Mouse (Mus musculus) cerebellum, adult 11-12 months (tissue): ENCODE data around the gene Kcne4.
A peak's percentile ranks its signal among the peaks of the same experiment; 100 is the strongest.
"Not testable (repeated sequence)": the region's sequence is repeated elsewhere in the genome, so short reads cannot be mapped to it uniquely, and the experiment has no call there.

Experiments
- DNase-seq: peaks from one replicate; pipeline ENCODE4 v3.0.0; 2022

Kcne4 gene

GRCm38 (mm10) chr1:78816639-78817038 lies at the start of gene Kcne4:
TSS of gene Kcne4 (plus strand) at chr1:78816758.
- no peak for DNase-seq

- DNase-seq: no peak
These were observed 34.7 kb upstream of the Kcne4 start for GRCm38 (mm10) chr1:78781899-78782298.

GRCm38 (mm10) chr1:78784936-78785335 lies 31.6 kb upstream of the Kcne4 start:
- DNase-seq: not testable (repeated sequence)

- DNase-seq: peak; percentile 18
These were observed 26.8 kb upstream of the Kcne4 start for GRCm38 (mm10) chr1:78789744-78790143.

GRCm38 (mm10) chr1:78807428-78807827 lies 9.1 kb upstream of the Kcne4 start:
- no peak for DNase-seq

GRCm38 (mm10) chr1:78809819-78810218 lies 6.7 kb upstream of the Kcne4 start:
- no peak for DNase-seq

- no peak for DNase-seq
These were observed 5.7 kb upstream of the Kcne4 start for GRCm38 (mm10) chr1:78810904-78811303.

- DNase-seq: no peak
These were observed 4.5 kb upstream of the Kcne4 start for GRCm38 (mm10) chr1:78811975-78812490.

- DNase-seq: no peak
These were observed 1.2 kb downstream of the Kcne4 start for GRCm38 (mm10) chr1:78817756-78818155.

- DNase-seq: no peak
These were observed 2.3 kb downstream of the Kcne4 start for GRCm38 (mm10) chr1:78818630-78819526.

- no peak for DNase-seq
These were observed 3.0 kb downstream of the Kcne4 start for GRCm38 (mm10) chr1:78819592-78819991.

GRCm38 (mm10) chr1:78820176-78820575 lies 3.6 kb downstream of the Kcne4 start:
- no peak for DNase-seq

- DNase-seq: no peak
These were observed 4.6 kb downstream of the Kcne4 start for GRCm38 (mm10) chr1:78821111-78821510.

- DNase-seq: no peak
These were observed 5.3 kb downstream of the Kcne4 start for GRCm38 (mm10) chr1:78821733-78822430.

GRCm38 (mm10) chr1:78825246-78825645 lies 8.7 kb downstream of the Kcne4 start:
- DNase-seq: no peak

GRCm38 (mm10) chr1:78838468-78838867 lies 21.9 kb downstream of the Kcne4 start:
- no peak for DNase-seq

GRCm38 (mm10) chr1:78840769-78841168 lies 24.2 kb downstream of the Kcne4 start:
- no peak for DNase-seq

GRCm38 (mm10) chr1:78845661-78846060 lies 29.1 kb downstream of the Kcne4 start:
- no peak for DNase-seq

- peak; percentile 14 for DNase-seq
These were observed 29.9 kb downstream of the Kcne4 start for GRCm38 (mm10) chr1:78846471-78846870.

- DNase-seq: peak; percentile 19
These were observed 36.0 kb downstream of the Kcne4 start for GRCm38 (mm10) chr1:78852408-78853093.

GRCm38 (mm10) chr1:78853094-78853445 lies 36.5 kb downstream of the Kcne4 start:
- DNase-seq: no peak

- DNase-seq: no peak
These were observed 37.7 kb downstream of the Kcne4 start for GRCm38 (mm10) chr1:78854306-78854705.

GRCm38 (mm10) chr1:78859573-78859972 lies 43.0 kb downstream of the Kcne4 start:
- DNase-seq: no peak
